Mouse (Mus musculus) kidney, adult 2 months (tissue): Measurements from ENCODE around the gene Rab5b.
"Not testable (repeated sequence)": the region's sequence is repeated elsewhere in the genome, so short reads cannot be mapped to it uniquely, and the experiment has no call there.

Experiments used
- CTCF ChIP-seq: fragments of 200-500 bp; conservative IDR thresholded peaks from 2 replicates; pipeline ENCODE4 v1.5.1; 2011; ENCODE audit warnings: low read depth, mild to moderate bottlenecking, control low read depth, low read length, moderate library complexity, mixed read lengths; ENCODE audit not compliant: insufficient read depth, insufficient read length
- POLR2A ChIP-seq: fragments of 200-500 bp; IDR thresholded peaks from one replicate; pipeline ENCODE4 v1.6.1; 2011; ENCODE audit warnings: low read depth, low read length, control low read depth

GRCm38 (mm10) chr10:128711318-128711717 lies 15.3 kb upstream of the Rab5b start:
- TF ChIP-seq CTCF, POLR2A: not testable (repeated sequence)
